Mouse (Mus musculus) thymus, postnatal 10 days (tissue): Measurements from ENCODE around the gene Tmem178.

ENCODE experiments used
- DNase-seq, 2 experiments: peaks; one replicate each; pipeline ENCODE4 v3.0.0; 2021; ENCODE audit warnings: low spot score in 2 of 2

Gene Tmem178

GRCm38 (mm10) chr17:80997226-80997625 lies 52.8 kb downstream of the Tmem178 start:
- no peak for DNase-seq

- no peak for DNase-seq
Measured at GRCm38 (mm10) chr17:80998958-80999357, 54.5 kb downstream of the Tmem178 start.

GRCm38 (mm10) chr17:81001010-81001409 lies 56.6 kb downstream of the Tmem178 start:
- no peak for DNase-seq

GRCm38 (mm10) chr17:81001647-81002046 lies 57.2 kb downstream of the Tmem178 start:
- no peak for DNase-seq

GRCm38 (mm10) chr17:81002130-81002529 lies 57.7 kb downstream of the Tmem178 start:
- no peak for DNase-seq

- DNase-seq, result no peak
Measured at GRCm38 (mm10) chr17:81004454-81004853, 60.0 kb downstream of the Tmem178 start.

GRCm38 (mm10) chr17:81005292-81005691 lies 60.9 kb downstream of the Tmem178 start:
- DNase-seq, result no peak

- DNase-seq, result no peak
Measured at GRCm38 (mm10) chr17:81009112-81009511, 64.7 kb downstream of the Tmem178 start.

- no peak for DNase-seq
Measured at GRCm38 (mm10) chr17:81010199-81010598, 65.8 kb downstream of the Tmem178 start.

- no peak for DNase-seq
Measured at GRCm38 (mm10) chr17:81010844-81011685, 66.6 kb downstream of the Tmem178 start.

- peak in 1 of 2 experiments; percentile 37 for DNase-seq
Measured at GRCm38 (mm10) chr17:81015814-81016447, 71.5 kb downstream of the Tmem178 start.

GRCm38 (mm10) chr17:81017132-81017531 lies 72.7 kb downstream of the Tmem178 start:
- no peak for DNase-seq

- no peak for DNase-seq
Measured at GRCm38 (mm10) chr17:81027331-81027730, 82.9 kb downstream of the Tmem178 start.

- DNase-seq, result no peak
Measured at GRCm38 (mm10) chr17:81031830-81032442, 87.5 kb downstream of the Tmem178 start.

GRCm38 (mm10) chr17:81032957-81033356 lies 88.5 kb downstream of the Tmem178 start:
- DNase-seq, result no peak

GRCm38 (mm10) chr17:81035354-81035753 lies 90.9 kb downstream of the Tmem178 start:
- DNase-seq, result no peak

GRCm38 (mm10) chr17:81038707-81039408 lies 94.4 kb downstream of the Tmem178 start:
- DNase-seq, result no peak

GRCm38 (mm10) chr17:81041662-81042061 lies 97.2 kb downstream of the Tmem178 start:
- no peak for DNase-seq

- DNase-seq, result no peak
Measured at GRCm38 (mm10) chr17:81044356-81044755, 99.9 kb downstream of the Tmem178 start.

- DNase-seq, result no peak
Measured at GRCm38 (mm10) chr17:81045115-81045514, 100.7 kb downstream of the Tmem178 start.

- DNase-seq, result peak; percentile 14 to 56
Measured at GRCm38 (mm10) chr17:81045525-81046150, 101.2 kb downstream of the Tmem178 start.
